Mouse (Mus musculus) intestine, embryonic 14.5 days (tissue): ENCODE results near the gene Anks3. TPM values are rescaled to one million over a fixed set of nuclear protein-coding genes. Genes with fewer than 3 reads are reported as not detected.

Experiments
- ATAC-seq: fragments of 200-750 bp; cut with Nextera tagmentation; replicated peaks from 2 replicates; pipeline ENCODE4 v1.8.0; 2017; ENCODE audit warnings: low read depth, moderate number of reproducible peaks, moderate TSS enrichment, moderate library complexity; ENCODE audit not compliant: low FRiP score, low TSS enrichment
- DNase-seq: peaks from one replicate; pipeline ENCODE4 v3.0.0-alpha.2; 2018; ENCODE audit warnings: low spot score
- H3K27ac ChIP-seq: fragments of 300-500 bp; sonication (generic); 2 replicates; pipeline ENCODE4 v1.5.1; 2014; ENCODE audit warnings: low read depth, mild to moderate bottlenecking, control low read depth
- H3K27me3 ChIP-seq: fragments of 300-500 bp; sonication (generic); replicated peaks from 2 replicates; pipeline ENCODE4 v1.6.1; 2014; ENCODE audit warnings: low read length, control low read depth; ENCODE audit not compliant: control insufficient read depth, insufficient read depth
- H3K36me3 ChIP-seq: fragments of 300-500 bp; sonication (generic); 2 replicates; pipeline ENCODE4 v1.6.1; 2014; ENCODE audit warnings: low read length, control low read depth; ENCODE audit not compliant: control insufficient read depth, insufficient read depth
- H3K4me1 ChIP-seq: fragments of 300-500 bp; sonication (generic); replicated peaks from 2 replicates; pipeline ENCODE4 v1.6.1; 2014; ENCODE audit warnings: low read length, control low read depth, mixed read lengths; ENCODE audit not compliant: control insufficient read depth, insufficient read depth
- H3K4me2 ChIP-seq: fragments of 300-500 bp; sonication (generic); 2 replicates; pipeline ENCODE4 v1.6.1; 2014; ENCODE audit warnings: low read length
- H3K4me3 ChIP-seq: fragments of 300-500 bp; sonication (generic); 2 replicates; pipeline ENCODE4 v1.5.1; 2014; ENCODE audit warnings: low read depth, low read length, control low read depth, mixed read lengths
- H3K9ac ChIP-seq: fragments of 300-500 bp; sonication (generic); 2 replicates; pipeline ENCODE4 v1.6.1; 2014; ENCODE audit warnings: mild to moderate bottlenecking, low read length
- H3K9me3 ChIP-seq: fragments of 300-500 bp; sonication (generic); 2 replicates; pipeline ENCODE4 v1.6.1; 2016; ENCODE audit warnings: low read length, control low read depth; ENCODE audit not compliant: control insufficient read depth
- WGBS: fragments of 180-500 bp; shearing (Covaris S2); extraction: QIAGEN DNeasy Blood & Tissue Kit; methylation state at CpG from one replicate; pipeline ENCODE4 v1.1.7; 2014; 5-methylcytosine and 5-hydroxymethylcytosine counted together
- polyA plus RNA-seq: library from polyadenylated mRNA; unstranded; fragments of >200 nt; fragmentation: Nextera tagmentation; extraction: Ambion mirVana; gene quantifications from 2 replicates; pipeline ENCODE4 v1.2.1, GENCODE M21; 2014

Gene Anks3
- polyA plus RNA-seq, 1 experiment from 2014 or later = 45.0 TPM

GRCm38 (mm10) chr16:4904878-4905277, 59.1 kb downstream of the Anks3 start:
- DNase-seq = no peak
- Histone ChIP-seq H3K4me2 (no peak overlapping the region), H3K36me3 (peaks cover 14% of the 10 kb centered on the region), H3K9ac (no peak overlapping the region), H3K4me1 (0 out of 2 replicates have a peak, but pooled peaks cover 3% of the 10 kb centered on the region), H3K27me3 (no peaks in the 10 kb centered on the region), H3K9me3 (no peaks in the 10 kb centered on the region), H3K4me3 (no peak overlapping the region), H3K27ac (no peak overlapping the region)
- ATAC-seq = no peak
- WGBS = 80% methylated on average over 3 of the region's 3 CpGs

- WGBS = 66% methylated on average over 6 of the region's 6 CpGs
- H3K4me2 ChIP-seq = no peak overlapping the region
- H3K4me3 ChIP-seq = no peak overlapping the region
- H3K36me3 ChIP-seq = peaks cover 7% of the 10 kb centered on the region; the same call in 1 of the 2 replicates
- DNase-seq = no peak
- no peaks in the 10 kb centered on the region for H3K9me3 ChIP-seq
- 0 out of 2 replicates have a peak, but pooled peaks cover 4% of the 10 kb centered on the region for H3K4me1 ChIP-seq
- no peak overlapping the region for H3K9ac ChIP-seq
- H3K27me3 ChIP-seq = no peaks in the 10 kb centered on the region
- H3K27ac ChIP-seq = no peak overlapping the region
- no peak for ATAC-seq
Observed at GRCm38 (mm10) chr16:4903491-4904102, 60.4 kb downstream of the Anks3 start.

- no peak overlapping the region for H3K4me3 ChIP-seq
- H3K4me1 ChIP-seq = 0 out of 2 replicates have a peak, but pooled peaks cover 4% of the 10 kb centered on the region
- DNase-seq (no peak), ATAC-seq (no peak)
- 86% methylated on average over 2 of the region's 2 CpGs for WGBS
- H3K9ac ChIP-seq = no peak overlapping the region
- peaks cover 2% of the 10 kb centered on the region; the same call in 1 of the 2 replicates for H3K36me3 ChIP-seq
- H3K4me2 ChIP-seq = no peak overlapping the region
- H3K27ac ChIP-seq = no peak overlapping the region
- H3K9me3 ChIP-seq = no peaks in the 10 kb centered on the region
- H3K27me3 ChIP-seq = no peaks in the 10 kb centered on the region
Observed at GRCm38 (mm10) chr16:4902390-4902789, 61.6 kb downstream of the Anks3 start.

- no peaks in the 10 kb centered on the region for H3K36me3 ChIP-seq
- WGBS = 68% methylated on average over 7 of the region's 7 CpGs
- no peak overlapping the region for H3K4me3 ChIP-seq
- H3K9ac ChIP-seq = no peak overlapping the region
- H3K27ac ChIP-seq = no peak overlapping the region
- no peak for DNase-seq
- ATAC-seq = no peak
- H3K4me1 ChIP-seq = 0 out of 2 replicates have a peak, but pooled peaks cover 4% of the 10 kb centered on the region
- H3K4me2 ChIP-seq = no peak overlapping the region
- no peaks in the 10 kb centered on the region for H3K27me3 ChIP-seq
- H3K9me3 ChIP-seq = no peaks in the 10 kb centered on the region
Observed at GRCm38 (mm10) chr16:4901167-4901566, 62.8 kb downstream of the Anks3 start.

- 64% methylated on average over 2 of the region's 2 CpGs for WGBS
- Histone ChIP-seq H3K4me1 (0 out of 2 replicates have a peak, but pooled peaks cover 4% of the 10 kb centered on the region), H3K9ac (no peak overlapping the region), H3K36me3 (no peaks in the 10 kb centered on the region), H3K9me3 (no peaks in the 10 kb centered on the region), H3K4me3 (no peak overlapping the region), H3K4me2 (no peak overlapping the region), H3K27ac (no peak overlapping the region), H3K27me3 (no peaks in the 10 kb centered on the region)
- ATAC-seq (no peak), DNase-seq (no peak)
Observed at GRCm38 (mm10) chr16:4899711-4900110, 64.3 kb downstream of the Anks3 start.

- Histone ChIP-seq H3K27ac (no peak overlapping the region), H3K9ac (no peak overlapping the region), H3K4me3 (no peak overlapping the region), H3K4me1 (0 out of 2 replicates have a peak, but pooled peaks cover 4% of the 10 kb centered on the region), H3K27me3 (no peaks in the 10 kb centered on the region), H3K36me3 (no peaks in the 10 kb centered on the region), H3K9me3 (no peaks in the 10 kb centered on the region), H3K4me2 (no peak overlapping the region)
- DNase-seq = no peak
- 86% methylated on average over 6 of the region's 6 CpGs for WGBS
- no peak for ATAC-seq
Observed at GRCm38 (mm10) chr16:4898881-4899280, 65.1 kb downstream of the Anks3 start.

- H3K36me3 ChIP-seq = no peaks in the 10 kb centered on the region
- 0 out of 2 replicates have a peak, but pooled peaks cover 4% of the 10 kb centered on the region for H3K4me1 ChIP-seq
- H3K9me3 ChIP-seq = no peaks in the 10 kb centered on the region
- no peak for DNase-seq
- H3K4me2 ChIP-seq = no peak overlapping the region
- H3K27me3 ChIP-seq = no peaks in the 10 kb centered on the region
- H3K27ac ChIP-seq = no peak overlapping the region
- ATAC-seq = no peak
- 62% methylated on average over 7 of the region's 7 CpGs for WGBS
- H3K4me3 ChIP-seq = no peak overlapping the region
- no peak overlapping the region for H3K9ac ChIP-seq
Observed at GRCm38 (mm10) chr16:4897146-4897730, 66.8 kb downstream of the Anks3 start.

- H3K4me1 ChIP-seq = 0 out of 2 replicates have a peak, but pooled peaks cover 4% of the 10 kb centered on the region
- ATAC-seq (0 out of 2 replicates have a peak, but pooled peaks have one; percentile 24), DNase-seq (no peak)
- H3K36me3 ChIP-seq = no peaks in the 10 kb centered on the region
- no peak overlapping the region for H3K4me2 ChIP-seq
- no peak overlapping the region for H3K9ac ChIP-seq
- no peak overlapping the region for H3K4me3 ChIP-seq
- H3K27ac ChIP-seq = no peak overlapping the region
- 66% methylated on average over 5 of the region's 5 CpGs for WGBS
- H3K27me3 ChIP-seq = no peaks in the 10 kb centered on the region
- no peaks in the 10 kb centered on the region for H3K9me3 ChIP-seq
Observed at GRCm38 (mm10) chr16:4896249-4897027, 67.6 kb downstream of the Anks3 start.
